8 mouse cellular contexts compared by ENCODE assay signal in genomic region chr4:136173210-136173715, GRCm38 (mm10). TPM values are rescaled to one million over a fixed set of nuclear protein-coding genes. Genes with fewer than 3 reads are reported as not detected.
DNase-seq lines count a peak whose midpoint lies in the region; ATAC-seq and TF ChIP-seq lines count a peak whose summit lies in the region.

No protein-coding gene starts in this region.

- no peaks in the 10 kb centered on the region for H3K36me3 ChIP-seq in intestine, embryonic 15.5 days
- no peaks in the 10 kb centered on the region for H3K36me3 ChIP-seq in neural tube, embryonic 14.5 days (ENCODE audit: control insufficient read depth, insufficient read depth, low read length)

- DNase-seq in lung, adult 2 months, result no peak
- DNase-seq in lung, postnatal 10 days, result no peak
- peak; percentile 39 for DNase-seq in embryo, embryonic 11 days
- DNase-seq in frontal cortex, postnatal 36 days (ENCODE audit: low spot score in 2 of 2), result no peak
- no peak for DNase-seq in urinary bladder, adult 18-20 months (ENCODE audit: low spot score in 2 of 2)
- no peak for DNase-seq in testis, postnatal 14 days (ENCODE audit: low spot score)

- no peak for TF ChIP-seq POLR2A in lung, adult 2 months (IDR thresholded peaks at IDR 0.05; ENCODE audit: borderline replicate concordance, extremely low read depth, low read depth, low read length)

- H3K4me2 ChIP-seq in intestine, embryonic 15.5 days (replicated peaks), result peak overlapping the region; percentile 97
- H3K4me2 ChIP-seq in neural tube, embryonic 14.5 days (ENCODE audit: low read depth, low read length), result peak overlapping the region; percentile 100

- ATAC-seq in intestine, embryonic 15.5 days, result no peak
- ATAC-seq in neural tube, embryonic 14.5 days (ENCODE audit: low read depth), result no peak

- no peaks in the 10 kb centered on the region for H3K27me3 ChIP-seq in intestine, embryonic 15.5 days (replicated peaks)
- no peaks in the 10 kb centered on the region for H3K27me3 ChIP-seq in neural tube, embryonic 14.5 days (ENCODE audit: control insufficient read depth, insufficient read depth, low read length)

- H3K9ac ChIP-seq in intestine, embryonic 15.5 days, result peak overlapping the region; percentile 65
- peak overlapping the region; percentile 41; the same call in 1 of the 2 replicates for H3K9ac ChIP-seq in neural tube, embryonic 14.5 days (replicated peaks; ENCODE audit: low read depth, low read length)

- H3K27ac ChIP-seq in intestine, embryonic 15.5 days, result peak overlapping the region; percentile 72
- H3K27ac ChIP-seq in neural tube, embryonic 14.5 days (ENCODE audit: low read depth, low read length), result no peak overlapping the region

- H3K4me1 ChIP-seq in lung, adult 2 months (ENCODE audit: control insufficient read depth, insufficient read depth, low read length), result peaks cover 20% of the 10 kb centered on the region
- peaks cover 52% of the 10 kb centered on the region for H3K4me1 ChIP-seq in intestine, embryonic 15.5 days (replicated peaks)
- peaks cover 10% of the 10 kb centered on the region; the same call in 1 of the 2 replicates for H3K4me1 ChIP-seq in neural tube, embryonic 14.5 days (ENCODE audit: control insufficient read depth, insufficient read depth, low read length)

- 10% methylated on average over 14 of the region's 14 CpGs for WGBS in lung, adult 2 months
- 6% methylated on average over 14 of the region's 14 CpGs for WGBS in intestine, embryonic 15.5 days
- WGBS in neural tube, embryonic 14.5 days, result 3% methylated on average over 14 of the region's 14 CpGs

- no peak for TF ChIP-seq CTCF in lung, adult 2 months (IDR thresholded peaks at IDR 0.05; ENCODE audit: insufficient read depth, low read length)

- no peaks in the 10 kb centered on the region for H3K9me3 ChIP-seq in intestine, embryonic 15.5 days
- H3K9me3 ChIP-seq in neural tube, embryonic 14.5 days (ENCODE audit: control insufficient read depth, low read length), result no peaks in the 10 kb centered on the region

- H3K4me3 ChIP-seq in lung, adult 2 months (replicated peaks; ENCODE audit: extremely low read depth, low read depth, low read length), result peak overlapping the region; percentile 87
- peak overlapping the region; percentile 75 for H3K4me3 ChIP-seq in intestine, embryonic 15.5 days (replicated peaks)
- peak overlapping the region; percentile 54 for H3K4me3 ChIP-seq in neural tube, embryonic 14.5 days (ENCODE audit: low read depth, low read length)

RNA-seq across cellular contexts. Expression of gene E2f2, which starts 1.1 kb away (rescaled TPM):
- 8.9 and 11.2 TPM in 2 replicates for polyA plus RNA-seq in lung, adult 2 months (2012; rRNA removed)
- 8.1 and 9.8 TPM in 2 replicates for polyA plus RNA-seq in intestine, embryonic 15.5 days (2015; fragmentation: Nextera tagmentation; extraction: Ambion mirVana)
- 0.76 and 1.4 TPM in 2 replicates for polyA plus RNA-seq in neural tube, embryonic 14.5 days (2014; fragmentation: Nextera tagmentation; extraction: Ambion mirVana)

RNA-seq across cellular contexts. Expression of gene Id3, which starts 30.0 kb away (rescaled TPM):
- 390 and 505 TPM in 2 replicates for polyA plus RNA-seq in lung, adult 2 months (2012; rRNA removed)
- polyA plus RNA-seq in intestine, embryonic 15.5 days (2015; fragmentation: Nextera tagmentation; extraction: Ambion mirVana), result 269 and 285 TPM in 2 replicates
- polyA plus RNA-seq in neural tube, embryonic 14.5 days (2014; fragmentation: Nextera tagmentation; extraction: Ambion mirVana), result 156 and 196 TPM in 2 replicates

RNA-seq across cellular contexts. Expression of gene Asap3, which starts 32.9 kb away (rescaled TPM):
- polyA plus RNA-seq in lung, adult 2 months (2012; rRNA removed), result 8.7 and 9.3 TPM in 2 replicates
- polyA plus RNA-seq in intestine, embryonic 15.5 days (2015; fragmentation: Nextera tagmentation; extraction: Ambion mirVana), result 4.6 and 5.4 TPM in 2 replicates
- 2.4 and 4.8 TPM in 2 replicates for polyA plus RNA-seq in neural tube, embryonic 14.5 days (2014; fragmentation: Nextera tagmentation; extraction: Ambion mirVana)
